Mouse (Mus musculus) thymus, adult 2 months (tissue): ENCODE data around the gene Nepro.

Source experiments
- CTCF ChIP-seq: fragments of 200-500 bp; IDR thresholded peaks from 2 replicates; pipeline ENCODE4 v1.5.1; 2012; ENCODE audit warnings: mild to moderate bottlenecking, control low read depth, low read length, moderate library complexity, borderline replicate concordance; ENCODE audit not compliant: control insufficient read depth, poor library complexity, insufficient read depth; ENCODE audit errors: extremely low read depth
- POLR2A ChIP-seq: fragments of 200-500 bp; IDR thresholded peaks from 2 replicates; pipeline ENCODE4 v1.6.1; 2012; ENCODE audit warnings: mild to moderate bottlenecking, low read length, control low read depth, moderate library complexity; ENCODE audit not compliant: control insufficient read depth, poor library complexity, insufficient read depth; ENCODE audit errors: extremely low read depth

DNA sequence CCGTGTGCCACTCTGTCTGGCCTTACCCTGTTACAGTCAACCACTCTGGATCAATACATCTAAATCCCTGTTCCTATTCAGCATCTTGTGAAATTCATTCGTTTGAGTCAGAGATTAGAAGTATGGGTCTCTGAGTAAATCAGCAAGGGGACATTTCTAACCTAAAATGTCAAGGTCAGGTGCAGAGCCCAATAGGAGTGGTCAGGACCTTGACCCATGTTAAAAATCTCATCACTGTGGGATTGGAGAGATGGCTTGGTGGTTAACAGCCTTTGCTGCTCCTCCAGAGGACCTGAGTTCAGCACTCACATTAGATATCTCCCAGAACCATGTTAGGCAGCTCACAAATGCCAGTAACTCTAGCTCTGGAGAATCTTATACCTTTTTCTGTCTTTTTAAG is 33.6 kb upstream of the Nepro start:
- TF ChIP-seq CTCF (no peak), POLR2A (no peak)
